Mouse (Mus musculus) right cerebral cortex, postnatal 4 days (tissue): ENCODE measurements around the gene Ppm1k.
"Not testable (repeated sequence)": the region's sequence is repeated elsewhere in the genome, so short reads cannot be mapped to it uniquely, and the experiment has no call there.

Experiments
- DNase-seq: peaks from one replicate; pipeline ENCODE4 v3.0.0-alpha.2; 2022

The Ppm1k gene

GRCm38 (mm10) chr6:57535386-57535936, at the start of gene Ppm1k:
Ppm1k (minus strand) TSS chr6:57535468.
- peak; percentile 93 for DNase-seq

DNA sequence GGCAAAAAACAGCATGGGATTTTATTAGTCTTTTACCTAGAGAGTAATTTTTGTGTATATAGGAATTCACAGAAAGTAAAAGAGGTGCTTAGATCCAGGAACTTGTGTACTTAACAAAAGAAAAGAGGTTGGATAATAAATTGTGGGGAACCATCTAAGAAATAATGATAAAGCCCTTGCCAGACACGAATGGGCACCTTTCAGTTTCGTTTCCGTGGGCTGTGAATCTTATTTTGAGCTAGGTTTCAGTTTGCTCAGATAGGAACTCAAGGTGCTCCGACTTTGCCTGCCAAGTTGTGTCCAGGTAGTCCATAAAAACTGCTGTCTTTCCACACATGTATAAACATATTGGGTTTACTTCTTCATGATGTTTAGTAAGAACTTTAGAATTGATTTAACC, 47.1 kb upstream of the Ppm1k start:
- no peak for DNase-seq

DNA sequence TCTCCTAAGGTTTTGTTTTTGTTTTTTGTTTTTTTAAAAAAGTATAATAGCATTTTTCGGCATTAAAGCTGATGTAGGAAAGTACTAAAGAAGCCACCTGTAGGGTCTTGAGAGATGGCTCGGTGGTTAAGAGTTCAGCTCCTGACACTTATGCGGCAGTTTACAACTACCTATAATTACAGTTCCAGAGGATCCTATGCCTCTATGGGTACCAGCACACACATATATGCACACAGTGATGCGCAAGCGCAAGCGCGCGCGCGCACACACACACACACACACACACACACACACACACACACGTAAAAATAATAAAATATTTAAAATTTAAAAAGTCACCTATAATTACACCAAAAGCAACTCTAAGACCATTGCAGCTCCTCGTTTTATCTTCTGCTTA, 46.3 kb upstream of the Ppm1k start:
- no peak for DNase-seq

DNA sequence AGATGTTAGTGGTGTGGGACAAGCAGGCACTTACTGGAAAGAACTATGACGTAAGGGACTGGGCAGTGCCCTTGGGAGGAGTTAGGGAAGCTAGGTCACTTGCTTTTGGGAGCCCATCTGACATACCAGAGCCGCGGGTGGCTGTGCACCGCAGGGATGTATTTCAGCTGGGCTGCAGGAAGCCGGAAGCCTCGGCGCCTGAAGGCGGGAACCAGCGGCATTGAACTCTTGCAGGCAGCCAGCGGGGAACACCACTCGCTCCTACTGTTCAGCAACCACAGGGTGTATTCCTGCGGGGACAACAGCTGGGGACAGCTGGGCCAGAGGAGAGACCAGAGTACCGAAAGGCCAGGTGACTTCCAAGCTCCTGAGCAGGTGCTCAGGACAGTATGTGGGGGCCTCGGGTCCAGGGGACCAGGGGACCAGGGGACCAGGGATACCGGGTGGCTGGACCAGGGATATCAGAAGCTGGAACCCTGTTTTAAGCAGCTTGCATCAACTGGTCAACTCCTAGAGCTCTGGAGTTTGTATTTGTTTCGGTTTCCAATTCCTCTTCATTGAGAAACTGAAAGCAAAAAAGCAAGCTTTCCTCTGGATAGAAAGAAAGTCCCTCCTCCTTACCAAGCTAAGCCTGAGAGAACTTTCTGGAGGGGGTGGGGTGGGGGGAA, 45.7 kb upstream of the Ppm1k start, which contains the start of gene Herc6:
TSS of gene Herc6 (plus strand) at position 120 of the 668 bp plus-strand sequence.
- peak; percentile 24 for DNase-seq

DNA sequence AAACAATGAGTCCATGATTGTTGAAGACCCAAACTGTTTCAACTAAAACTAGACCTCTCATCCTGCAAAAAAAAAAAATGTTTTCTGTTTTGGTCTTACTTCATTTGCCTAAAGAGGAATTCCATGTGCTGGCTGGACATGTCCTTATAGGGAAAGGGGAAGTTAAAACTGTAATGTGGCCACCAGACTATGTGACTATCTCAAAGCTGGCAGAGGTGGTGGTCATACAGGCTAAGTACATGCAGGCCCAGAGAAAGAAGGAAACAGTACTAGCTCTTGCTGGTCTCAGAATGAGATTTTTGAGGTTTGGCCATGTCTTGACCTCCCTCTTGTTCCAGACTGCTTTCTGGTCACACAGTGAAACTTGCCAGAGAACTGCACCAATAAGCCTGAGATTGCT, 36.3 kb upstream of the Ppm1k start:
- DNase-seq = no peak

DNA sequence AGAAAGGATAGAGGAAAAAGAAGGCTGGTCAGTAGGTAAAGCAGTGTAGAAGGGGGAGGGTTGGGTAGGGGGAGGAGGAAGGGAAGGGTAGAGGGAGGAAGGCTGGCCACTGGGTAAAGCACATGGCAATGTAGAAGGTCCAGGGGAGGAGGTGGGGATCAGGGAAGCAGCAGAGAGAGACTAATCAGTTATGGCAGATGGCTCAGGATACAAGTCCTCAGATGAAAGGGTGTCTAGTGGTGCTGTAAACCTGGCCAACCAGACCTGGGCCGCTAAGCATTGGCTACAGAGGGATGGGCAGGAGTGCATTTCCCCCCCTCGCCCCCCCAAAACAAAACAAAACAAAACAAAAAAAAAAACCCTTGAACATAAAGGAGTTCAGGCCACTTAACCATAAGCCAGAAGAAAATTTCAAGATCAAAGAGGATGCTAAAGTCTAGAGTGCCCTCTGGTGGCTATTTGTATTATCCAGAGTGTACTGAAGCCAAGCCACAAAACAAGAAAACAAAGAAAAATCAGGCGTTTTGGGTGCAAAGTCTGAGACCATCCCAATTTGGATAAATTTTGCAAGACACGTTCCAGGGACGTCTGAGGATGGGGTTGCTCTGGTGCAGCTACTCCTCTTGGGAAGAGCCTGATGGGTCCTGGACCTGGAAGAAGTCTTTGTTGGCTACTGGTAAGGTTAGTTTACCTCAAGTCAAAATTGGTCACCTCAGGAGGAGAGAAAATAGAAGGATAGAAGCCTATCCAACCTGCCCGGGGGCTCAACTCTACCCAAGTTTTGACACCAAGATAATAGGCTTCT, 35.1 kb upstream of the Ppm1k start:
- peak; percentile 29 for DNase-seq

GRCm38 (mm10) chr6:57567630-57568029, 32.4 kb upstream of the Ppm1k start:
- no peak for DNase-seq

DNA sequence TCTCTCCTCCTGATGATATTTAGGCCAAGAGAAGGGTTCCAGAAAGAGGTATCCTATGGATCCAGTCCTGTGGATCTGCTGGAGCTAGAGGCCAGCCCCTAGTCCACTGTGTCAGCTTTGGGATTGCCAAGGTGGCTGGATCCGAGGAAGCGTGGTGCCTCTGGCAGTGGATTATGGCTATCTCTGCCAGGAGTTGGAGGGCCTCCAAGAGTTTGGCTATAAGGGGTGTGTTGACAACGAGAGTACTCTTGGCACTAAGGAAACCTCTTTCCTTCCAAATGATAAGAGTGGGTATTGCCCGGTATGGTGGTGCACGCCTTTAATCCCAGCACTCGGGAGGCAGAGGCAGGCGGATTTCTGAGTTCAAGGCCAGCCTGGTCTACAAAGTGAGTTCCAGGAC, 30.2 kb upstream of the Ppm1k start:
- no peak for DNase-seq

DNA sequence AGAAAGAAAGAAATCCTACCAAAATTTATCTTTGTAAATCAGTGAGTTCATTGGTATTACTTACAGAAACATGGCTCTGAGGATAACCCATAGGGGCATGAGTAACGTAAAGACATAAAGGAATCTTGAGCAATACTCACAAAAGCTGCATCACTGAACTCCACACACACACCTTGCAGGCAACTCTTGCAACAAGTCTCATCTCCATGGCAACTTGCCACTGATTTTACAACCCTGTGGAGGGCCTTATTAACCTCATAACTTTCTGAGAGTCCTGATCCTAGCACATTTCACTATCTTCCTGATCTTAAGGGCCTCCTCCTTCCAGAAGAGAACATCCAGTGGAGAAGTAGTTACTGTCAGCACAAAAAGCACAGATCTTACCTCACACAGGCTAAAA, 28.2 kb upstream of the Ppm1k start:
- DNase-seq = no peak

- DNase-seq = no peak
Observed at GRCm38 (mm10) chr6:57557796-57558317, 22.6 kb upstream of the Ppm1k start.

DNA sequence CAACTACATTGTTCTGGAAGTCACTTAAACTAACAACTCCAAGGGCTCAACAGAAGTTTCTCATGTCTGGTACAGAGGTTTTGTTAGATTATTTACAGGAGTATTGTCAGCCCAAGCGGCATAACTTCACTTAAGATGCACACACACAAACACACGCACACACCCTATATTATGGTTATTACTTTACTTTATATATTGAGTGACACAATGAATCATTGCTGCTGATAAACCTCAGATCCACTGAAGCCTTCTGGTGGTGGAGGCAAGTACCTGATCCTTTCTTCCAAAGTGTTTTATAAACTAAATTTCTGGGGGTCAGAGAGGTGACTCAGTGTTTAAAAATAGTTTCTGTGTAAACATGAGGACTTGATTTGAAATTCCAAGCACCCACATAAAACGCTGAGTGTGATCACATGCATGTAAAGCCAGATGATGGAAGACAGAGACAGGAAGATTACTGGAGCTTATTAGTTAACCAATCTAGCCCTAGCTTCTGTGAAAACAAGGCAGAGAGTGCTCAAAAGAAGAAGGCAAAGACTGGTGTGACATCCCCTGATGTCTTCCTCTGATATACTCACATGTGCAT, 16.0 kb upstream of the Ppm1k start:
- no peak for DNase-seq

GRCm38 (mm10) chr6:57544866-57545265, 9.6 kb upstream of the Ppm1k start:
- DNase-seq = no peak

DNA sequence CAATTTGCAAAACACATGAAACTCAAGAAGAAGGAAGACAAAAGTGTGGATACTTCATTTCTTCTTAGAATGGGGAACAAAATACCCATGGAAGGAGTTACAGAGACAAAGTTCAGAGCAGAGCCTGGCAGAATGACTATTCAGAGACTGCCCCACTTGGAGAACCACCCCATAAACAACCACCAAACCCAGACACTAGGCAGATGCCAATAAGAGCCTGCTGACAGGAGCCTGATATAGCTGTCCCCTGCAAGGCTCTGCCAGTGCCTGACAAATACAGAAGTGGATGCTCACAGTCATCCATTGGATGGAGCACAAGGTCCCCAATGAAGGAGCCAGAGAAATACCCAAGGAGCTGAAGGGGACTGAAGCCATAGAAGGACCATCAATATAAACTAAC, 8.3 kb upstream of the Ppm1k start:
- DNase-seq = not testable (repeated sequence)

DNA sequence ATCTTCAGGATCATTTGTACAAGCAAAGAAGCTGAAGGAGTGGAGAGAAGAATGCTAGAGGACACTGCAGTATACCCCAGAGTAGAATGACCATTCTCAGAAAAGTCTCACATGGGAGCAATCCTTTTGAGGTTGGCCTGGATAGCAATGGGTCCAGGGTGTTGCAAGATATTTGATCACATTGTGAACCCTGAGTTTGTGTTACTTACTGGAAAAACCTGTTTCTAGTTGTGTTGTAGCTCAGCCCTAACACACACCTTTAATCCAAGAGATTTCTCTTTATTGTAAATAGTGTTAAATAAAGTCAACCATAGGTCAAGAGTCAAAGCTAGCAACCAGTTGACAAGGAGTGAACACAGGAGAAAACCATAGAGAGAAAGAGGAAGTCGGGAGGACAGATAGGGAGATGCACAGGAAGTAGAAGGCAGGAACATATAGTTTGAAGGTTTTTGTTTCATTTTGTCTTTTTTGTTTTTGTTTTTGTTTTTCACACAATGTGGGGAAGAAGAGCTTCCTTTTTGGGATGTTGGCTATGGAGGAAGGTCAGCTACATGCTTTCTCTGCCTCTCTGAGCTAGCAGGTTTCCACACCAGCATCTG, 6.6 kb upstream of the Ppm1k start:
- DNase-seq = no peak

DNA sequence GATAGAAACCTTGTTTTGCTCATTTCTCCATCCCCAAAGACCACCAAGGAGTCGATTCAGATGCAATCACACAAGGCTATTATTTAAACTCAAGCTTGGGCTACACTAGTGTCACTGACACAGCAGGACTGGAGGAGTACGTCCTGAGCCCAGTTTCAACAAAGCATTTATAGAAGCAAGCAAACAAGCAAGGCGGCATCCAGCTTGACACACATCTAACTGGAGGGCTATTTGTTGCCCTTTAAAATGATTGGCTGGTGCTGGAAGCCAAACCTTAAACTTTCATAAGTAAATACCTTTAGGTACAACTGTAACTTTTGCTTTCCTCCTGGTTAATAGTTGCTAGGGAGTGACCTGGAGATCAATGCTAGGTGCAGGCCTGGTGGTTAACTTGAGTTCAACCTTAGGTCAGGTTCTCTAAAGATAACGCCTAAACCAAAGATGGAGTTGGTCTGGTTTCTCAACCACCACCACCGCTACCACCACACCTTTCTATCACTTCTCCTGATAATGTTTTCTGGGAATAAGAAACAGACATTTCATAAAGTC, 5.8 kb upstream of the Ppm1k start:
- no peak for DNase-seq

DNA sequence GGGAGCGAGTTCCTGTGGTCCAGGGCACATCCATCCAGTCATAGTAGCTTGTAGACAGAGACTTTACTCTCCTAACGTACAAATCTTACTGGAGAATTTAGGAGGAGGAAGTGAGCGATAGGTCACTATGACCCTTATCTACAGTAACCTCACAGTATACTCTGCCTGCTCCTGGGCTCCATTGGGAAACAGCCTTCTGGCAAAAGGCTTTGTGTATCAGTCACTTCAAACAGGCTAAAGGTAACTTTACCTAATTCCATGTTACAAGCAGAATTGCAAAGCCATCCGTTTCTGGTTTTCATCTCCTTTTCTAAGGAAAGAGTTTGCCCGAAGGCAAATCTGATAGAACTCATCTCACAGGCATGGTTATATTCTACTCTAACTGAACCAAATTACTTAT, 2.6 kb upstream of the Ppm1k start:
- no peak for DNase-seq

GRCm38 (mm10) chr6:57535971-57536669, 852 bp upstream of the Ppm1k start:
- DNase-seq = no peak

GRCm38 (mm10) chr6:57534611-57535286, 519 bp downstream of the Ppm1k start:
- DNase-seq = peak; percentile 40

GRCm38 (mm10) chr6:57534231-57534610, 1.0 kb downstream of the Ppm1k start:
- DNase-seq = peak; percentile 41

- no peak for DNase-seq
Observed at GRCm38 (mm10) chr6:57533410-57533809, 1.9 kb downstream of the Ppm1k start.

DNA sequence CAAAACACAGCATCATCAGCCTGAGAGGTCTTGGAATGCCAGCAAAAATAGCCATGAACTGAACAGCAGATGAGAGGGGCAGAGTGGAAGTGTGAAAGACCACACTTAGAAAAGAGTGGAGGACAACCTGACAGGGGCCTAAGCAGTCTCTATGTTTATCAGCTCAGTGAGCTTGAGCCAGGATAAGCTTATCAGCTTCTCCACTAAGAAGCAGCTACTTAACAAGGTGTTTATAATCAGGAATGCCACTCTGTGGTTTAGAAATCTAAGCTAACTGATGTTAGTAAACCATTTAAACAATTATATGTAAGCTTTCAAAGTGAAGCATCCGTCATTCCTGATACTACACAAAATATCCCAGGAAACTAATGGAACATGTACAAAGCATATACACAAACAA, 3.2 kb downstream of the Ppm1k start:
- DNase-seq = no peak

DNA sequence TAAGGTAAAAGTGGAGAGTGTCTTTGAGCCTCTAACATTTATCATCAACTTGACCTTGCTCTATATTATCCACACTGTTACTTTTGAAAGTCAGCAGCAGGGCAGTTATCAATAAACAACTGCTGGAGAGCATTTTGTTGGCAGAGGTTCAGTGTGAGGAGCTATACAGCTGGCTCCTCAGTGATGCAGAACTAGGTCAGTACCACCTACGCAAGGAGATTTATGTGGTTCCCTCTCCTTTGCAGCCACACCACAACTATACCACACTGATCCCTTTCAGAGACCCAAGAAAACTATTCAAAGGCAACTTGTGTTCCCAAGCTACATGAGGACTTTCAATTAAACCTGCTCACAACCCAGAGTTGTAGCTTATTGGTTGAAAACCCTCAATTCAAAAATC, 3.8 kb downstream of the Ppm1k start:
- no peak for DNase-seq
